Comparison of ENCODE assay signal across 8 mouse cellular contexts in the genomic region with DNA sequence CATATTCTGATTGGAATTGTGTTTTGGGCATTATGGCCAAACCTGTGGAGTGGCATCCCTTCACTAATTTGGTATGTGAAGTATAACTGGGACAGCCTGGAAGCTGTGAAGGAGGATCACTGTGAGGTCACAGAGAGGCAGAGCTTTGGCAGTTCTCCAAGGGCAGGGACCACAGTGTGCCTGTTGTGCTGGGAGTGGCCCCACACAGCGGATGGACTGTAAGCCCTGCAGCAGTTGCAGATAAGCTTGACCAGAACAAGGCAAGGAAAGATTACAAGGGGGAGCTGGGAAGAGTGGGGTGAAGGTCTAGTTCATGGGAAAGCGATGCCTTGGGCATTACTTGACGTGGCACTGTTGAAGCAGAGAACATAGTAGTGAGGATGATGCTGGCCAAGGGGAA. TPM values are rescaled to one million over a fixed set of nuclear protein-coding genes. Genes with fewer than 3 reads are reported as not detected.
DNase-seq lines count a peak whose midpoint lies in the region; ATAC-seq and TF ChIP-seq lines count a peak whose summit lies in the region.

No protein-coding gene starts in this region.

- H3K4me2 ChIP-seq in liver, embryonic 14.5 days (ENCODE audit: low read depth) = peak overlapping the region; percentile 57
- H3K4me2 ChIP-seq in stomach, embryonic 15.5 days = no peak overlapping the region
- no peak overlapping the region for H3K4me2 ChIP-seq in midbrain, embryonic 15.5 days

- peak; percentile 60 for ATAC-seq in liver, embryonic 14.5 days (ENCODE audit: insufficient read depth)
- peak; percentile 67 for ATAC-seq in stomach, embryonic 15.5 days (ENCODE audit: insufficient read depth, low FRiP score, low read depth)
- no peak for ATAC-seq in midbrain, embryonic 15.5 days (replicated peaks)

- intact Hi-C loops in heart, postnatal 10 days (cut with DNase I) = no loop called here

- TF ChIP-seq EP300 in liver, embryonic 14.5 days (IDR thresholded peaks at IDR 0.05; ENCODE audit: low read depth) = peak; percentile 52; the same call in 1 of the 2 replicates

- H3K27ac ChIP-seq in liver, embryonic 14.5 days = peak overlapping the region; percentile 44
- no peak overlapping the region for H3K27ac ChIP-seq in stomach, embryonic 15.5 days
- no peak overlapping the region for H3K27ac ChIP-seq in midbrain, embryonic 15.5 days

- peaks cover 38 to 39% of the 10 kb centered on the region in 2 experiments for H3K4me1 ChIP-seq in liver, embryonic 14.5 days (replicated peaks; ENCODE audit: control insufficient read depth in 2 of 2, insufficient read depth in 2 of 2, low read length in 1 of 2)
- H3K4me1 ChIP-seq in stomach, embryonic 15.5 days = peaks cover 19% of the 10 kb centered on the region
- H3K4me1 ChIP-seq in midbrain, embryonic 15.5 days = peaks cover 41% of the 10 kb centered on the region

- H3K36me3 ChIP-seq in liver, embryonic 14.5 days (replicated peaks; ENCODE audit: control insufficient read depth, insufficient read depth, low read depth) = peaks cover 33% of the 10 kb centered on the region
- peaks cover 16% of the 10 kb centered on the region for H3K36me3 ChIP-seq in stomach, embryonic 15.5 days
- H3K36me3 ChIP-seq in midbrain, embryonic 15.5 days (replicated peaks) = peaks cover 22% of the 10 kb centered on the region

- DNase-seq in cerebellum, adult 11-12 months = peak; percentile 47
- no peak for DNase-seq in cerebellum, adult 8-10 months
- peak; percentile 79 for DNase-seq in urinary bladder, postnatal 14 days (ENCODE audit: low spot score)
- no peak for DNase-seq in urinary bladder, postnatal 10 days (ENCODE audit: low spot score)
- DNase-seq in heart, postnatal 10 days = peak; percentile 84 to 85
- DNase-seq in liver, embryonic 14.5 days (ENCODE audit: low read depth in 3 of 3, low spot score in 3 of 3) = peak; percentile 56 to 81 (median 77)

- 0 out of 4 replicates have a peak overlapping the region, but pooled peaks of 1 of the 2 experiments have one; percentile 10 for H3K4me3 ChIP-seq in liver, embryonic 14.5 days (ENCODE audit: insufficient read depth in 1 of 2, low read depth in 2 of 2, low read length in 2 of 2)
- H3K4me3 ChIP-seq in stomach, embryonic 15.5 days (replicated peaks) = no peak overlapping the region
- no peak overlapping the region for H3K4me3 ChIP-seq in midbrain, embryonic 15.5 days

- no peaks in the 10 kb centered on the region for H3K27me3 ChIP-seq in liver, embryonic 14.5 days (ENCODE audit: control insufficient read depth, insufficient read depth, low read length)
- H3K27me3 ChIP-seq in stomach, embryonic 15.5 days (replicated peaks) = no peaks in the 10 kb centered on the region
- no peaks in the 10 kb centered on the region for H3K27me3 ChIP-seq in midbrain, embryonic 15.5 days (replicated peaks)

- TF ChIP-seq CTCF in liver, embryonic 14.5 days (IDR thresholded peaks at IDR 0.05; ENCODE audit: low read depth) = no peak

- H3K9me3 ChIP-seq in liver, embryonic 14.5 days (ENCODE audit: control insufficient read depth, low read length) = no peaks in the 10 kb centered on the region
- H3K9me3 ChIP-seq in stomach, embryonic 15.5 days = no peaks in the 10 kb centered on the region
- H3K9me3 ChIP-seq in midbrain, embryonic 15.5 days = no peaks in the 10 kb centered on the region

- 7% methylated on average over 3 of the region's 3 CpGs for WGBS in liver, embryonic 14.5 days (ENCODE audit: insufficient replicate concordance)
- WGBS in stomach, embryonic 15.5 days = 48% methylated on average over 3 of the region's 3 CpGs
- WGBS in midbrain, embryonic 15.5 days = 68% methylated on average over 3 of the region's 3 CpGs

- H3K9ac ChIP-seq in liver, embryonic 14.5 days (replicated peaks) = peak overlapping the region; percentile 27; the same call in 1 of the 2 replicates
- no peak overlapping the region for H3K9ac ChIP-seq in stomach, embryonic 15.5 days
- H3K9ac ChIP-seq in midbrain, embryonic 15.5 days = no peak overlapping the region

RNA-seq across cellular contexts. Expression of gene Sec23ip, which starts 4.0 kb away (rescaled TPM):
- 10 to 100 TPM; 29.3 to 30.0 TPM for total RNA-seq in heart, postnatal 10 days (2021)
- polyA plus RNA-seq in liver, embryonic 14.5 days (2012; rRNA removed) = 7.9 and 10.4 TPM in 2 replicates
- 14.7 and 15.7 TPM in 2 replicates for polyA plus RNA-seq in liver, embryonic 14.5 days (2014; fragmentation: Nextera tagmentation; extraction: Ambion mirVana)
- polyA plus RNA-seq in stomach, embryonic 15.5 days (2015; fragmentation: Nextera tagmentation; extraction: Ambion mirVana) = 32.3 and 32.5 TPM in 2 replicates
- 37.7 and 38.5 TPM in 2 replicates for polyA plus RNA-seq in midbrain, embryonic 15.5 days (2015; fragmentation: Nextera tagmentation; extraction: Ambion mirVana)

RNA-seq across cellular contexts. Expression of gene Mcmbp, which starts 8.5 kb away (rescaled TPM):
- total RNA-seq in heart, postnatal 10 days (2021) = 10 to 100 TPM; 33.1 to 35.9 TPM
- 9.0 and 12.6 TPM in 2 replicates for polyA plus RNA-seq in liver, embryonic 14.5 days (2012; rRNA removed)
- 22.0 and 22.1 TPM in 2 replicates for polyA plus RNA-seq in liver, embryonic 14.5 days (2014; fragmentation: Nextera tagmentation; extraction: Ambion mirVana)
- polyA plus RNA-seq in stomach, embryonic 15.5 days (2015; fragmentation: Nextera tagmentation; extraction: Ambion mirVana) = 58.2 and 60.9 TPM in 2 replicates
- 48.7 and 49.3 TPM in 2 replicates for polyA plus RNA-seq in midbrain, embryonic 15.5 days (2015; fragmentation: Nextera tagmentation; extraction: Ambion mirVana)

Comparison
In these comparisons a context has a peak if more than half of its experiments do, and no peak if none do; other contexts are left out.
1. DNase-seq: peak in cerebellum, adult 11-12 months (single experiment), urinary bladder, postnatal 14 days (single experiment), heart, postnatal 10 days (2 of 2) and liver, embryonic 14.5 days (3 of 3); none in cerebellum, adult 8-10 months (single experiment) and urinary bladder, postnatal 10 days (single experiment).